9 mouse cellular contexts compared by ENCODE assay signal in the genomic region with DNA sequence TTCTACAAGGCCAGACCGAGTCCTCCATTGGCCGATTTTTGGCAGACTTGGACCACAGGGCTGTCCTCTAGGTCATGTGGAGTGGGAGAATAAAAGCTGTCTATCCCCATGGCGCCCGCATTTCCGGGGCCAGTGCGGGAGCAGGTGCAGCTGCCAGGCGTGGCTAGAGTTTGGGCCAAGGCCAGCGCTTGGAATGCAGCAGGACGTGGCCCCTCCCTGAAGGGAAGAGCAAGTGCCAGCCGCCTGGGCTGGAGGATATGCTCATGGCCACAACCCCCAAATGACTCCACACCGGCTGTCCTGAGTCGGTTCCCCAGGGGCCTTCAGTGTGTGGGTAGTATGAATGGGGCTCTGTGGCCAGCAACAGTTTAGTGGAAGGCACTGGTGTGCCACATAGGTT. TPM values are rescaled to one million over a fixed set of nuclear protein-coding genes. Genes with fewer than 3 reads are reported as not detected.
DNase-seq lines count a peak whose midpoint lies in the region; ATAC-seq and TF ChIP-seq lines count a peak whose summit lies in the region.
"Had no signal": no experiment of that assay in that cellular context is flagged by ENCODE, and none has a peak within 500 bp of the region (broad histone marks: within the 10 kb centered on the region; RNA-seq: fewer than 3 reads in every experiment).

No protein-coding gene starts in this region.

- H3K4me2 ChIP-seq in embryonic facial prominence, embryonic 14.5 days (ENCODE audit: low read depth, low read length): no peak overlapping the region
- H3K4me2 ChIP-seq in midbrain, postnatal 0 days (ENCODE audit: low read depth, low read length, poor library complexity, severe bottlenecking): no peak overlapping the region
- H3K4me2 ChIP-seq in midbrain, embryonic 16.5 days (ENCODE audit: low read length): no peak overlapping the region
- no peak overlapping the region for H3K4me2 ChIP-seq in forebrain, embryonic 12.5 days
- H3K4me2 ChIP-seq: midbrain, embryonic 15.5 days had no signal

- H3K9ac ChIP-seq in embryonic facial prominence, embryonic 14.5 days (ENCODE audit: low read depth, low read length): no peak overlapping the region
- no peak overlapping the region for H3K9ac ChIP-seq in midbrain, postnatal 0 days (replicated peaks; ENCODE audit: low read length, poor library complexity, severe bottlenecking)
- no peak overlapping the region for H3K9ac ChIP-seq in midbrain, embryonic 16.5 days (ENCODE audit: low read depth, low read length)
- no peak overlapping the region for H3K9ac ChIP-seq in forebrain, embryonic 12.5 days
- H3K9ac ChIP-seq: midbrain, embryonic 15.5 days had no signal

- H3K36me3 ChIP-seq in embryonic facial prominence, embryonic 14.5 days (ENCODE audit: control insufficient read depth, insufficient read depth, low read length): no peaks in the 10 kb centered on the region
- H3K36me3 ChIP-seq in embryonic facial prominence, embryonic 10.5 days (replicated peaks): no peaks in the 10 kb centered on the region
- no peaks in the 10 kb centered on the region for H3K36me3 ChIP-seq in midbrain, postnatal 0 days (ENCODE audit: insufficient read depth, low read length)
- H3K36me3 ChIP-seq in midbrain, embryonic 16.5 days (ENCODE audit: control insufficient read depth, insufficient read depth, low read length): no peaks in the 10 kb centered on the region
- H3K36me3 ChIP-seq in forebrain, embryonic 12.5 days (replicated peaks): no peaks in the 10 kb centered on the region
- H3K36me3 ChIP-seq: midbrain, embryonic 15.5 days had no signal

- H3K4me1 ChIP-seq in embryonic facial prominence, embryonic 14.5 days (ENCODE audit: control insufficient read depth, insufficient read depth, low read length): no peaks in the 10 kb centered on the region
- peaks cover 21% of the 10 kb centered on the region for H3K4me1 ChIP-seq in embryonic facial prominence, embryonic 10.5 days
- peaks cover 7% of the 10 kb centered on the region; the same call in 1 of the 2 replicates for H3K4me1 ChIP-seq in midbrain, postnatal 0 days (ENCODE audit: insufficient read depth, low read length)
- peaks cover 11% of the 10 kb centered on the region; the same call in 1 of the 2 replicates for H3K4me1 ChIP-seq in midbrain, embryonic 16.5 days (ENCODE audit: control insufficient read depth, insufficient read depth, low read length)
- H3K4me1 ChIP-seq in forebrain, embryonic 12.5 days: peaks cover 15% of the 10 kb centered on the region

- no peaks in the 10 kb centered on the region for H3K9me3 ChIP-seq in embryonic facial prominence, embryonic 14.5 days (ENCODE audit: control insufficient read depth, low read length)
- H3K9me3 ChIP-seq in embryonic facial prominence, embryonic 10.5 days: no peaks in the 10 kb centered on the region
- H3K9me3 ChIP-seq in midbrain, postnatal 0 days (ENCODE audit: low read length): no peaks in the 10 kb centered on the region
- no peaks in the 10 kb centered on the region for H3K9me3 ChIP-seq in midbrain, embryonic 16.5 days (replicated peaks; ENCODE audit: control insufficient read depth, low read length, poor library complexity, severe bottlenecking)
- no peaks in the 10 kb centered on the region for H3K9me3 ChIP-seq in forebrain, embryonic 12.5 days
- H3K9me3 ChIP-seq: midbrain, embryonic 15.5 days had no signal

- no peak for TF ChIP-seq CTCF in midbrain, postnatal 0 days (IDR thresholded peaks at IDR 0.05)

- H3K27me3 ChIP-seq in embryonic facial prominence, embryonic 14.5 days (replicated peaks; ENCODE audit: control insufficient read depth, insufficient read depth, low read length): peaks cover 22% of the 10 kb centered on the region
- peaks cover 59% of the 10 kb centered on the region for H3K27me3 ChIP-seq in embryonic facial prominence, embryonic 10.5 days (replicated peaks; ENCODE audit: low read depth, poor library complexity, severe bottlenecking)
- H3K27me3 ChIP-seq in midbrain, postnatal 0 days (ENCODE audit: insufficient read depth, low read length): no peaks in the 10 kb centered on the region
- H3K27me3 ChIP-seq in midbrain, embryonic 16.5 days (ENCODE audit: control insufficient read depth, insufficient read depth, low read depth, low read length): no peaks in the 10 kb centered on the region; the same call in 1 of the 2 replicates
- peaks cover 57% of the 10 kb centered on the region for H3K27me3 ChIP-seq in forebrain, embryonic 12.5 days

- peak; percentile 70 for DNase-seq in embryonic facial prominence, embryonic 14.5 days (ENCODE audit: low spot score)
- no peak for DNase-seq in embryonic facial prominence, embryonic 10.5 days (ENCODE audit: low spot score)
- DNase-seq in midbrain, postnatal 0 days (ENCODE audit: low spot score): peak; percentile 56
- peak; percentile 65 for DNase-seq in gastrocnemius, postnatal 25 days
- DNase-seq in ovary, postnatal 14 days (ENCODE audit: low spot score): peak; percentile 43
- DNase-seq in urinary bladder, postnatal 4 days (ENCODE audit: low spot score in 2 of 2): no peak

- WGBS in embryonic facial prominence, embryonic 14.5 days: 68% methylated on average over 12 of the region's 12 CpGs
- WGBS in embryonic facial prominence, embryonic 10.5 days: 80% methylated on average over 12 of the region's 12 CpGs
- whole genome bisulfite sequencing in midbrain, postnatal 0 days: 68% methylated on average over 12 of the region's 12 CpGs
- 70% methylated on average over 12 of the region's 12 CpGs for WGBS in midbrain, embryonic 16.5 days
- 82% methylated on average over 12 of the region's 12 CpGs for WGBS in forebrain, embryonic 12.5 days

- no peak overlapping the region for H3K4me3 ChIP-seq in embryonic facial prominence, embryonic 14.5 days (ENCODE audit: low read depth, low read length)
- no peak overlapping the region for H3K4me3 ChIP-seq in embryonic facial prominence, embryonic 10.5 days
- H3K4me3 ChIP-seq in midbrain, postnatal 0 days (ENCODE audit: low read depth, low read length): no peak overlapping the region
- H3K4me3 ChIP-seq in midbrain, embryonic 16.5 days (ENCODE audit: low read depth, low read length): no peak overlapping the region
- H3K4me3 ChIP-seq in forebrain, embryonic 12.5 days (replicated peaks): no peak overlapping the region
- H3K4me3 ChIP-seq: midbrain, embryonic 15.5 days had no signal

- 0 out of 2 replicates have a peak, but pooled peaks have one; percentile 19 for ATAC-seq in embryonic facial prominence, embryonic 14.5 days (ENCODE audit: low read depth)
- no peak for ATAC-seq in midbrain, postnatal 0 days (ENCODE audit: low FRiP score)
- ATAC-seq in midbrain, embryonic 16.5 days: no peak
- ATAC-seq in forebrain, embryonic 12.5 days (ENCODE audit: low FRiP score): no peak
- ATAC-seq: midbrain, embryonic 15.5 days had no signal

- H3K27ac ChIP-seq in embryonic facial prominence, embryonic 14.5 days (replicated peaks; ENCODE audit: low read depth, low read length): no peak overlapping the region
- H3K27ac ChIP-seq in embryonic facial prominence, embryonic 10.5 days (replicated peaks): no peak overlapping the region
- H3K27ac ChIP-seq in midbrain, postnatal 0 days (ENCODE audit: low read depth, low read length): no peak overlapping the region
- no peak overlapping the region for H3K27ac ChIP-seq in midbrain, embryonic 16.5 days (ENCODE audit: low read length)
- H3K27ac ChIP-seq in forebrain, embryonic 12.5 days: no peak overlapping the region
- H3K27ac ChIP-seq: midbrain, embryonic 15.5 days had no signal

RNA-seq across cellular contexts. Expression of gene Dok7, which starts 1.5 kb away (rescaled TPM):
- 8.9 and 9.9 TPM in 2 replicates for polyA plus RNA-seq in embryonic facial prominence, embryonic 14.5 days (2014; fragmentation: Nextera tagmentation; extraction: Ambion mirVana)
- polyA plus RNA-seq in embryonic facial prominence, embryonic 10.5 days (2016; fragmentation: Nextera tagmentation; extraction: Ambion mirVana): 0.34 and 0.35 TPM in 2 replicates
- total RNA-seq in midbrain, postnatal 0 days (2014; rRNA removed): 22.1 and 25.1 TPM in 2 replicates
- 10.8 and 11.1 TPM in 2 replicates for polyA plus RNA-seq in midbrain, postnatal 0 days (2015; fragmentation: Nextera tagmentation; extraction: Ambion mirVana)
- 8.2 and 10.4 TPM in 2 replicates for polyA plus RNA-seq in midbrain, embryonic 16.5 days (2015; fragmentation: Nextera tagmentation; extraction: Ambion mirVana)
- total RNA-seq in gastrocnemius, postnatal 25 days (2021): 10 to 100 TPM; 19.9 to 29.3 TPM
- polyA plus RNA-seq in forebrain, embryonic 12.5 days (2016; fragmentation: Nextera tagmentation; extraction: Ambion mirVana): 0.61 and 0.68 TPM in 2 replicates

RNA-seq across cellular contexts. Expression of gene Hgfac, which starts 13.8 kb away (rescaled TPM):
- 0.17 and 0.49 TPM in 2 replicates for polyA plus RNA-seq in embryonic facial prominence, embryonic 14.5 days (2014; fragmentation: Nextera tagmentation; extraction: Ambion mirVana)
- polyA plus RNA-seq in embryonic facial prominence, embryonic 10.5 days (2016; fragmentation: Nextera tagmentation; extraction: Ambion mirVana): 0.08 and 0.82 TPM in 2 replicates
- total RNA-seq in midbrain, postnatal 0 days (2014; rRNA removed): 0.11 and 0.71 TPM in 2 replicates
- 0.23 TPM in 1 of 2 replicates, not detected in the other for polyA plus RNA-seq in midbrain, postnatal 0 days (2015; fragmentation: Nextera tagmentation; extraction: Ambion mirVana)
- 0.16 and 0.31 TPM in 2 replicates for polyA plus RNA-seq in midbrain, embryonic 16.5 days (2015; fragmentation: Nextera tagmentation; extraction: Ambion mirVana)
- total RNA-seq in gastrocnemius, postnatal 25 days (2021): under 1 TPM in 1 of 2 experiments, not detected in 1; 0.46 TPM
- 0.57 and 0.70 TPM in 2 replicates for polyA plus RNA-seq in forebrain, embryonic 12.5 days (2016; fragmentation: Nextera tagmentation; extraction: Ambion mirVana)

RNA-seq across cellular contexts. Expression of gene Lrpap1, which starts 50.5 kb away (rescaled TPM):
- 158 and 170 TPM in 2 replicates for polyA plus RNA-seq in embryonic facial prominence, embryonic 14.5 days (2014; fragmentation: Nextera tagmentation; extraction: Ambion mirVana)
- 72.4 and 74.2 TPM in 2 replicates for polyA plus RNA-seq in embryonic facial prominence, embryonic 10.5 days (2016; fragmentation: Nextera tagmentation; extraction: Ambion mirVana)
- 78.9 and 89.1 TPM in 2 replicates for total RNA-seq in midbrain, postnatal 0 days (2014; rRNA removed)
- 177 and 189 TPM in 2 replicates for polyA plus RNA-seq in midbrain, postnatal 0 days (2015; fragmentation: Nextera tagmentation; extraction: Ambion mirVana)
- polyA plus RNA-seq in midbrain, embryonic 16.5 days (2015; fragmentation: Nextera tagmentation; extraction: Ambion mirVana): 133 and 141 TPM in 2 replicates
- total RNA-seq in gastrocnemius, postnatal 25 days (2021): 10 to 100 TPM; 22.2 to 35.2 TPM
- polyA plus RNA-seq in forebrain, embryonic 12.5 days (2016; fragmentation: Nextera tagmentation; extraction: Ambion mirVana): 94.7 and 96.2 TPM in 2 replicates

Comparison
In these comparisons a context has a peak if more than half of its experiments do, and no peak if none do; other contexts are left out.
1. DNase-seq: peak in embryonic facial prominence, embryonic 14.5 days (single experiment), midbrain, postnatal 0 days (single experiment), gastrocnemius, postnatal 25 days (single experiment) and ovary, postnatal 14 days (single experiment); none in embryonic facial prominence, embryonic 10.5 days (single experiment) and urinary bladder, postnatal 4 days (0 of 2).